Mouse (Mus musculus): ENCODE results near the gene Slc6a8. TPM values are rescaled to one million over a fixed set of nuclear protein-coding genes. Genes with fewer than 3 reads are reported as not detected.

Gene Slc6a8
- polyA plus RNA-seq (2017; shearing (Covaris generic)): under 1 TPM; 0.36 to 0.61 TPM

- peak; percentile 14 for ATAC-seq
Observed at GRCm38 (mm10) chrX:73672879-73673618, at the start of gene Slc6a8. Gene Slc6a8, plus strand, starts transcription at chrX:73673150.

GRCm38 (mm10) chrX:73626981-73627380 lies 46.0 kb upstream of the Slc6a8 start:
- ATAC-seq: no peak

GRCm38 (mm10) chrX:73635425-73635824 lies 37.5 kb upstream of the Slc6a8 start:
- no peak for ATAC-seq

- no peak for ATAC-seq
Observed at GRCm38 (mm10) chrX:73637415-73637814, 35.5 kb upstream of the Slc6a8 start.

- no peak for ATAC-seq
Observed at GRCm38 (mm10) chrX:73639255-73639675, 33.7 kb upstream of the Slc6a8 start, which contains the start of gene Dusp9. Gene Dusp9, plus strand, starts transcription at chrX:73639419.

GRCm38 (mm10) chrX:73639901-73640469 lies 33.0 kb upstream of the Slc6a8 start:
- ATAC-seq: no peak

GRCm38 (mm10) chrX:73645121-73645520 lies 27.8 kb upstream of the Slc6a8 start:
- ATAC-seq: no peak

- ATAC-seq: no peak
Observed at GRCm38 (mm10) chrX:73650869-73651268, 22.1 kb upstream of the Slc6a8 start.

- ATAC-seq: no peak
Observed at GRCm38 (mm10) chrX:73653392-73653791, 19.6 kb upstream of the Slc6a8 start.

GRCm38 (mm10) chrX:73654177-73654576 lies 18.8 kb upstream of the Slc6a8 start:
- peak; percentile 69 for ATAC-seq

- no peak for ATAC-seq
Observed at GRCm38 (mm10) chrX:73655529-73655928, 17.4 kb upstream of the Slc6a8 start.

- ATAC-seq: no peak
Observed at GRCm38 (mm10) chrX:73658391-73658790, 14.6 kb upstream of the Slc6a8 start.

GRCm38 (mm10) chrX:73658936-73659574 lies 13.9 kb upstream of the Slc6a8 start:
- ATAC-seq: no peak

GRCm38 (mm10) chrX:73659575-73660283 lies 13.2 kb upstream of the Slc6a8 start, which contains the start of gene Pnck:
Gene Pnck, minus strand, starts transcription at chrX:73660117.
- ATAC-seq: no peak

- ATAC-seq: no peak
Observed at GRCm38 (mm10) chrX:73660284-73660665, 12.7 kb upstream of the Slc6a8 start.

- ATAC-seq: no peak
Observed at GRCm38 (mm10) chrX:73663143-73663542, 9.8 kb upstream of the Slc6a8 start.

GRCm38 (mm10) chrX:73672031-73672431 lies 919 bp upstream of the Slc6a8 start:
- ATAC-seq: peak; percentile 82

- no peak for ATAC-seq
Observed at GRCm38 (mm10) chrX:73673619-73673967, 643 bp downstream of the Slc6a8 start.

GRCm38 (mm10) chrX:73673968-73674661 lies 1.2 kb downstream of the Slc6a8 start:
- no peak for ATAC-seq

GRCm38 (mm10) chrX:73675231-73675630 lies 2.3 kb downstream of the Slc6a8 start:
- no peak for ATAC-seq

GRCm38 (mm10) chrX:73676668-73677067 lies 3.7 kb downstream of the Slc6a8 start:
- ATAC-seq: no peak

- ATAC-seq: no peak
Observed at GRCm38 (mm10) chrX:73684156-73684555, 11.2 kb downstream of the Slc6a8 start.
